Comparison of ENCODE assay signal across 21 mouse cellular contexts in genomic region chr10:119086450-119086849, GRCm38 (mm10).
DNase-seq lines count a peak whose midpoint lies in the region; ATAC-seq and TF ChIP-seq lines count a peak whose summit lies in the region.
"Had no signal": no experiment of that assay in that cellular context is flagged by ENCODE, and none has a peak within 500 bp of the region (broad histone marks: within the 10 kb centered on the region; RNA-seq: fewer than 3 reads in every experiment).

No protein-coding gene starts in this region.

- TF ChIP-seq CTCF in gastrocnemius, adult 2 months (IDR thresholded peaks at IDR 0.05): no peak
- TF ChIP-seq CTCF in liver, postnatal 0 days (IDR thresholded peaks at IDR 0.05; ENCODE audit: low read depth): no peak

- H3K36me3 ChIP-seq in liver, postnatal 0 days (replicated peaks; ENCODE audit: insufficient read depth, low read length): no peaks in the 10 kb centered on the region
- H3K36me3 ChIP-seq: hindbrain, embryonic 15.5 days; limb, embryonic 15.5 days; midbrain, embryonic 12.5 days had no signal

- no peaks in the 10 kb centered on the region for H3K27me3 ChIP-seq in liver, postnatal 0 days (ENCODE audit: insufficient read depth, low read length)
- H3K27me3 ChIP-seq: CH12.LX; hindbrain, embryonic 15.5 days; limb, embryonic 15.5 days; midbrain, embryonic 12.5 days had no signal

- DNase-seq in gastrocnemius, adult 2 months: no peak
- DNase-seq in gastrocnemius, adult 18-20 months (ENCODE audit: low spot score): no peak
- peak; percentile 29 for DNase-seq in kidney, postnatal 14 days
- DNase-seq in kidney, adult 18-20 months: no peak
- DNase-seq in liver, postnatal 0 days: no peak
- DNase-seq in retina, postnatal 1 day: no peak
- no peak for DNase-seq in lung, postnatal 10 days
- DNase-seq: adrenal gland, postnatal 25 days; cerebellum, adult 9-10 months; gastrocnemius, postnatal 36 days; kidney, postnatal 25 days; layer of hippocampus, adult 9-11 months; lung, postnatal 14 days; right cerebral cortex, adult 18-20 months had no signal

- H3K27ac ChIP-seq in gastrocnemius, adult 2 months: 0 out of 2 replicates have a peak overlapping the region, but pooled peaks have one; percentile 3
- no peak overlapping the region for H3K27ac ChIP-seq in liver, postnatal 0 days (ENCODE audit: low read depth)
- H3K27ac ChIP-seq: hindbrain, embryonic 15.5 days; limb, embryonic 15.5 days; midbrain, embryonic 12.5 days had no signal

- ATAC-seq in hematopoietic stem cell, adult 5-6 weeks (replicated peaks in 1 of 2; ENCODE audit: insufficient read depth in 1 of 2, low FRiP score in 2 of 2, low TSS enrichment in 1 of 2, low read depth in 1 of 2, poor library complexity in 2 of 2, severe bottlenecking in 2 of 2): peak; percentile 78 to 90
- peak; percentile 81 for ATAC-seq in liver, postnatal 0 days
- ATAC-seq: intestine, embryonic 16.5 days had no signal

- no peaks in the 10 kb centered on the region for H3K9me3 ChIP-seq in liver, postnatal 0 days (ENCODE audit: low read length)
- H3K9me3 ChIP-seq: hindbrain, embryonic 15.5 days; limb, embryonic 15.5 days; midbrain, embryonic 12.5 days had no signal

- H3K9ac ChIP-seq in liver, postnatal 0 days (replicated peaks): no peak overlapping the region
- H3K9ac ChIP-seq: hindbrain, embryonic 15.5 days; limb, embryonic 15.5 days; midbrain, embryonic 12.5 days had no signal

- 0 out of 2 replicates have a peak, but pooled peaks cover 2% of the 10 kb centered on the region for H3K4me1 ChIP-seq in liver, postnatal 0 days (ENCODE audit: insufficient read depth)
- H3K4me1 ChIP-seq: hindbrain, embryonic 15.5 days; limb, embryonic 15.5 days; midbrain, embryonic 12.5 days had no signal

- WGBS in liver, postnatal 0 days (ENCODE audit: insufficient replicate concordance): 32% methylated on average over 5 of the region's 5 CpGs

- no peak overlapping the region for H3K4me2 ChIP-seq in liver, postnatal 0 days (ENCODE audit: low read depth, low read length)
- H3K4me2 ChIP-seq: hindbrain, embryonic 15.5 days; limb, embryonic 15.5 days; midbrain, embryonic 12.5 days had no signal

- intact Hi-C loops in gastrocnemius, adult 2 months (cut with DNase I): no loop called here

- peak; percentile 73 for TF ChIP-seq EP300 in liver, postnatal 0 days (IDR thresholded peaks at IDR 0.05; ENCODE audit: low read depth)

- no peak overlapping the region for H3K4me3 ChIP-seq in gastrocnemius, adult 2 months
- H3K4me3 ChIP-seq in liver, postnatal 0 days (ENCODE audit: low read depth, low read length): no peak overlapping the region
- H3K4me3 ChIP-seq: hindbrain, embryonic 15.5 days; limb, embryonic 15.5 days; midbrain, embryonic 12.5 days; myocyte had no signal
